Comparison of ENCODE assay signal across 35 mouse cellular contexts in genomic region chr5:72972435-72972834, GRCm38 (mm10). TPM values are rescaled to one million over a fixed set of nuclear protein-coding genes. Genes with fewer than 3 reads are reported as not detected.
A peak's percentile ranks its signal among the peaks of the same experiment; 100 is the strongest.
DNase-seq lines count a peak whose midpoint lies in the region; ATAC-seq and TF ChIP-seq lines count a peak whose summit lies in the region.
"Had no signal": no experiment of that assay in that cellular context is flagged by ENCODE, and none has a peak within 500 bp of the region (broad histone marks: within the 10 kb centered on the region; RNA-seq: fewer than 3 reads in every experiment).

No protein-coding gene starts in this region.

- H3K9me3 ChIP-seq in forebrain, embryonic 12.5 days, result no peaks in the 10 kb centered on the region
- no peaks in the 10 kb centered on the region for H3K9me3 ChIP-seq in forebrain, embryonic 13.5 days (replicated peaks)
- H3K9me3 ChIP-seq in intestine, embryonic 14.5 days (ENCODE audit: control insufficient read depth, low read length), result no peaks in the 10 kb centered on the region
- H3K9me3 ChIP-seq in intestine, postnatal 0 days (ENCODE audit: control insufficient read depth), result no peaks in the 10 kb centered on the region
- H3K9me3 ChIP-seq in intestine, embryonic 15.5 days, result no peaks in the 10 kb centered on the region
- no peaks in the 10 kb centered on the region for H3K9me3 ChIP-seq in stomach, embryonic 14.5 days (ENCODE audit: control insufficient read depth, low read depth, low read length)
- H3K9me3 ChIP-seq: embryonic facial prominence, embryonic 10.5 days; embryonic facial prominence, embryonic 15.5 days; heart, embryonic 12.5 days; hindbrain, embryonic 13.5 days; limb, embryonic 10.5 days; limb, embryonic 15.5 days; liver, embryonic 13.5 days; neural tube, embryonic 12.5 days had no signal

- no peak overlapping the region for H3K4me2 ChIP-seq in forebrain, embryonic 12.5 days
- no peak overlapping the region for H3K4me2 ChIP-seq in forebrain, embryonic 13.5 days
- no peak overlapping the region for H3K4me2 ChIP-seq in intestine, embryonic 14.5 days (ENCODE audit: low read length)
- H3K4me2 ChIP-seq in intestine, postnatal 0 days (replicated peaks; ENCODE audit: low read depth), result no peak overlapping the region
- no peak overlapping the region for H3K4me2 ChIP-seq in intestine, embryonic 15.5 days (replicated peaks)
- no peak overlapping the region for H3K4me2 ChIP-seq in stomach, embryonic 14.5 days (replicated peaks; ENCODE audit: low read depth, low read length)
- H3K4me2 ChIP-seq: embryonic facial prominence, embryonic 15.5 days; heart, embryonic 12.5 days; hindbrain, embryonic 13.5 days; limb, embryonic 15.5 days; liver, embryonic 13.5 days; neural tube, embryonic 12.5 days had no signal

- no peak overlapping the region for H3K4me3 ChIP-seq in forebrain, embryonic 12.5 days (replicated peaks)
- H3K4me3 ChIP-seq in forebrain, embryonic 13.5 days, result no peak overlapping the region
- no peak overlapping the region for H3K4me3 ChIP-seq in intestine, embryonic 14.5 days (ENCODE audit: low read depth, low read length)
- no peak overlapping the region for H3K4me3 ChIP-seq in intestine, postnatal 0 days (ENCODE audit: low read depth, low read length)
- H3K4me3 ChIP-seq in intestine, embryonic 15.5 days (replicated peaks), result no peak overlapping the region
- H3K4me3 ChIP-seq in stomach, embryonic 14.5 days (ENCODE audit: low read depth, low read length), result no peak overlapping the region
- H3K4me3 ChIP-seq: embryonic facial prominence, embryonic 10.5 days; embryonic facial prominence, embryonic 15.5 days; heart, embryonic 12.5 days; hindbrain, embryonic 13.5 days; limb, embryonic 10.5 days; limb, embryonic 15.5 days; liver, embryonic 13.5 days; neural tube, embryonic 12.5 days had no signal

- peaks cover 5% of the 10 kb centered on the region; the same call in 1 of the 2 replicates for H3K4me1 ChIP-seq in forebrain, embryonic 12.5 days
- H3K4me1 ChIP-seq in forebrain, embryonic 13.5 days, result peaks cover 8% of the 10 kb centered on the region; the same call in 1 of the 2 replicates
- 0 out of 2 replicates have a peak, but pooled peaks cover 6% of the 10 kb centered on the region for H3K4me1 ChIP-seq in intestine, embryonic 14.5 days (replicated peaks; ENCODE audit: control insufficient read depth, insufficient read depth, low read length)
- no peaks in the 10 kb centered on the region for H3K4me1 ChIP-seq in intestine, postnatal 0 days (replicated peaks; ENCODE audit: control insufficient read depth, insufficient read depth, low read length)
- 0 out of 2 replicates have a peak, but pooled peaks cover 6% of the 10 kb centered on the region for H3K4me1 ChIP-seq in intestine, embryonic 15.5 days (replicated peaks)
- H3K4me1 ChIP-seq in stomach, embryonic 14.5 days (ENCODE audit: control insufficient read depth, insufficient read depth, low read length), result 0 out of 2 replicates have a peak, but pooled peaks cover 7% of the 10 kb centered on the region
- H3K4me1 ChIP-seq: embryonic facial prominence, embryonic 10.5 days; embryonic facial prominence, embryonic 15.5 days; hindbrain, embryonic 13.5 days; limb, embryonic 10.5 days; limb, embryonic 15.5 days; liver, embryonic 13.5 days; neural tube, embryonic 12.5 days had no signal

- no peak for ATAC-seq in forebrain, embryonic 12.5 days (ENCODE audit: low FRiP score)
- no peak for ATAC-seq in forebrain, embryonic 13.5 days
- 0 out of 2 replicates have a peak, but pooled peaks have one; percentile 60 for ATAC-seq in intestine, embryonic 14.5 days (replicated peaks; ENCODE audit: low FRiP score, low TSS enrichment, low read depth)
- no peak for ATAC-seq in intestine, postnatal 0 days
- ATAC-seq in intestine, embryonic 15.5 days, result no peak
- 0 out of 2 replicates have a peak, but pooled peaks have one; percentile 28 for ATAC-seq in stomach, embryonic 14.5 days (ENCODE audit: insufficient number of reproducible peaks, insufficient read depth, low FRiP score, low read depth)
- ATAC-seq: activated CD4-positive, CD25-positive, alpha-beta regulatory T cell, adult 4 months; forebrain, embryonic 14.5 days; lung, postnatal 0 days had no signal

- no peak for TF ChIP-seq CTCF in intestine, postnatal 0 days (IDR thresholded peaks at IDR 0.05; ENCODE audit: low read depth)

- peaks cover 50% of the 10 kb centered on the region for H3K36me3 ChIP-seq in forebrain, embryonic 12.5 days (replicated peaks)
- H3K36me3 ChIP-seq in forebrain, embryonic 13.5 days (ENCODE audit: poor library complexity, severe bottlenecking), result peaks cover 53% of the 10 kb centered on the region
- H3K36me3 ChIP-seq in intestine, embryonic 14.5 days (ENCODE audit: control insufficient read depth, insufficient read depth, low read length), result peaks cover 56% of the 10 kb centered on the region
- H3K36me3 ChIP-seq in intestine, postnatal 0 days (ENCODE audit: control insufficient read depth, insufficient read depth), result peaks cover 25% of the 10 kb centered on the region
- H3K36me3 ChIP-seq in intestine, embryonic 15.5 days, result 0 out of 2 replicates have a peak, but pooled peaks cover 3% of the 10 kb centered on the region
- peaks cover 24% of the 10 kb centered on the region; the same call in 1 of the 2 replicates for H3K36me3 ChIP-seq in stomach, embryonic 14.5 days (ENCODE audit: control insufficient read depth, insufficient read depth, low read length)

- H3K9ac ChIP-seq in forebrain, embryonic 12.5 days, result no peak overlapping the region
- H3K9ac ChIP-seq in forebrain, embryonic 13.5 days, result no peak overlapping the region
- H3K9ac ChIP-seq in intestine, embryonic 14.5 days (ENCODE audit: low read length), result no peak overlapping the region
- no peak overlapping the region for H3K9ac ChIP-seq in intestine, postnatal 0 days (ENCODE audit: low read depth, low read length)
- H3K9ac ChIP-seq in intestine, embryonic 15.5 days, result no peak overlapping the region
- H3K9ac ChIP-seq in stomach, embryonic 14.5 days (replicated peaks; ENCODE audit: low read depth, low read length), result no peak overlapping the region
- H3K9ac ChIP-seq: embryonic facial prominence, embryonic 15.5 days; heart, embryonic 12.5 days; hindbrain, embryonic 13.5 days; limb, embryonic 15.5 days; liver, embryonic 13.5 days; neural tube, embryonic 12.5 days had no signal

- DNase-seq in intestine, embryonic 14.5 days (ENCODE audit: low spot score), result no peak
- DNase-seq in layer of hippocampus, adult 11-12 months (ENCODE audit: low spot score), result no peak
- no peak for DNase-seq in ovary, adult 18-20 months (ENCODE audit: low spot score)
- DNase-seq: adrenal gland, adult 2 months; adrenal gland, postnatal 36 days; cerebellum, adult 2 months; cerebellum, postnatal 14 days; gastrocnemius, postnatal 14 days; heart, postnatal 36 days; kidney, adult 8-10 months; layer of hippocampus, adult 9-11 months; liver, embryonic 13.5 days; lung, adult 18-20 months; spleen, adult 18-20 months had no signal

- 0 out of 2 replicates have a peak overlapping the region, but pooled peaks have one; percentile 22 for H3K27ac ChIP-seq in forebrain, embryonic 12.5 days
- H3K27ac ChIP-seq in forebrain, embryonic 13.5 days, result no peak overlapping the region
- peak overlapping the region; percentile 60 for H3K27ac ChIP-seq in intestine, embryonic 14.5 days (ENCODE audit: low read depth)
- no peak overlapping the region for H3K27ac ChIP-seq in intestine, postnatal 0 days (ENCODE audit: low read depth, low read length)
- H3K27ac ChIP-seq in intestine, embryonic 15.5 days, result 0 out of 2 replicates have a peak overlapping the region, but pooled peaks have one; percentile 27
- peak overlapping the region; percentile 44; the same call in 1 of the 2 replicates for H3K27ac ChIP-seq in stomach, embryonic 14.5 days (ENCODE audit: low read length)
- H3K27ac ChIP-seq: embryonic facial prominence, embryonic 10.5 days; embryonic facial prominence, embryonic 15.5 days; hindbrain, embryonic 13.5 days; kidney, postnatal 0 days; limb, embryonic 10.5 days; limb, embryonic 15.5 days; liver, embryonic 13.5 days; macrophage; neural tube, embryonic 12.5 days had no signal

- WGBS in forebrain, embryonic 12.5 days, result 57% methylated on average over 4 of the region's 4 CpGs
- WGBS in forebrain, embryonic 13.5 days, result 54% methylated on average over 4 of the region's 4 CpGs
- WGBS in intestine, embryonic 14.5 days, result 46% methylated on average over 4 of the region's 4 CpGs
- 65% methylated on average over 4 of the region's 4 CpGs for WGBS in intestine, postnatal 0 days
- 44% methylated on average over 4 of the region's 4 CpGs for WGBS in intestine, embryonic 15.5 days
- 58% methylated on average over 4 of the region's 4 CpGs for WGBS in stomach, embryonic 14.5 days

- no peaks in the 10 kb centered on the region for H3K27me3 ChIP-seq in forebrain, embryonic 12.5 days
- no peaks in the 10 kb centered on the region for H3K27me3 ChIP-seq in forebrain, embryonic 13.5 days
- no peaks in the 10 kb centered on the region for H3K27me3 ChIP-seq in intestine, embryonic 14.5 days (replicated peaks; ENCODE audit: control insufficient read depth, insufficient read depth, low read length)
- no peaks in the 10 kb centered on the region for H3K27me3 ChIP-seq in intestine, postnatal 0 days (replicated peaks; ENCODE audit: control insufficient read depth, insufficient read depth, low read length)
- no peaks in the 10 kb centered on the region for H3K27me3 ChIP-seq in intestine, embryonic 15.5 days (replicated peaks)
- H3K27me3 ChIP-seq in stomach, embryonic 14.5 days (ENCODE audit: control insufficient read depth, insufficient read depth, low read length), result no peaks in the 10 kb centered on the region
- H3K27me3 ChIP-seq: CH12.LX; embryonic facial prominence, embryonic 15.5 days; heart, embryonic 12.5 days; hindbrain, embryonic 13.5 days; limb, embryonic 15.5 days; liver, embryonic 13.5 days; neural tube, embryonic 12.5 days had no signal

RNA-seq across cellular contexts. Expression of gene Gm10135, which starts 2.1 kb away (rescaled TPM):
- polyA plus RNA-seq in forebrain, embryonic 12.5 days (2016; fragmentation: Nextera tagmentation; extraction: Ambion mirVana), result not detected in 2 replicates
- polyA plus RNA-seq in forebrain, embryonic 13.5 days (2015; fragmentation: Nextera tagmentation; extraction: Ambion mirVana), result not detected in 2 replicates
- not detected in 2 replicates for polyA plus RNA-seq in intestine, embryonic 14.5 days (2014; fragmentation: Nextera tagmentation; extraction: Ambion mirVana)
- not detected in 2 replicates for polyA plus RNA-seq in intestine, postnatal 0 days (2015; fragmentation: Nextera tagmentation; extraction: Ambion mirVana)
- polyA plus RNA-seq in intestine, embryonic 15.5 days (2015; fragmentation: Nextera tagmentation; extraction: Ambion mirVana), result not detected in 2 replicates
- not detected in 2 replicates for polyA plus RNA-seq in stomach, embryonic 14.5 days (2014; fragmentation: Nextera tagmentation; extraction: Ambion mirVana)
- polyA plus RNA-seq: activated CD4-positive, CD25-positive, alpha-beta regulatory T cell, adult 4 months; adrenal gland, adult 2 months; brain, embryonic 14.5 days; C2C12; cerebellum, adult 2 months; embryonic facial prominence, embryonic 10.5 days; embryonic facial prominence, embryonic 15.5 days; forebrain, embryonic 14.5 days; heart, embryonic 12.5 days; hindbrain, embryonic 13.5 days; kidney, postnatal 0 days; large intestine, adult 2 months; limb, embryonic 10.5 days; limb, embryonic 15.5 days; liver, embryonic 13.5 days; lung, postnatal 0 days; macrophage; neural tube, embryonic 12.5 days had no signal

RNA-seq across cellular contexts. Expression of gene Slc10a4, which starts 34.2 kb away (rescaled TPM):
- polyA plus RNA-seq in forebrain, embryonic 12.5 days (2016; fragmentation: Nextera tagmentation; extraction: Ambion mirVana), result 12.7 and 25.0 TPM in 2 replicates
- 14.0 and 14.4 TPM in 2 replicates for polyA plus RNA-seq in forebrain, embryonic 13.5 days (2015; fragmentation: Nextera tagmentation; extraction: Ambion mirVana)
- polyA plus RNA-seq in intestine, embryonic 14.5 days (2014; fragmentation: Nextera tagmentation; extraction: Ambion mirVana), result 15.4 and 18.7 TPM in 2 replicates
- polyA plus RNA-seq in intestine, postnatal 0 days (2015; fragmentation: Nextera tagmentation; extraction: Ambion mirVana), result 5.1 and 6.3 TPM in 2 replicates
- 10.4 and 12.4 TPM in 2 replicates for polyA plus RNA-seq in intestine, embryonic 15.5 days (2015; fragmentation: Nextera tagmentation; extraction: Ambion mirVana)
- 14.2 and 14.4 TPM in 2 replicates for polyA plus RNA-seq in stomach, embryonic 14.5 days (2014; fragmentation: Nextera tagmentation; extraction: Ambion mirVana)
- polyA plus RNA-seq: activated CD4-positive, CD25-positive, alpha-beta regulatory T cell, adult 4 months; C2C12; macrophage had no signal

RNA-seq across cellular contexts. Expression of gene Slain2, which starts 58.3 kb away (rescaled TPM):
- polyA plus RNA-seq in forebrain, embryonic 12.5 days (2016; fragmentation: Nextera tagmentation; extraction: Ambion mirVana), result 22.4 and 25.6 TPM in 2 replicates
- 14.4 and 14.7 TPM in 2 replicates for polyA plus RNA-seq in forebrain, embryonic 13.5 days (2015; fragmentation: Nextera tagmentation; extraction: Ambion mirVana)
- 20.5 and 20.9 TPM in 2 replicates for polyA plus RNA-seq in intestine, embryonic 14.5 days (2014; fragmentation: Nextera tagmentation; extraction: Ambion mirVana)
- polyA plus RNA-seq in intestine, postnatal 0 days (2015; fragmentation: Nextera tagmentation; extraction: Ambion mirVana), result 9.6 and 10.1 TPM in 2 replicates
- polyA plus RNA-seq in intestine, embryonic 15.5 days (2015; fragmentation: Nextera tagmentation; extraction: Ambion mirVana), result 11.9 and 12.9 TPM in 2 replicates
- polyA plus RNA-seq in stomach, embryonic 14.5 days (2014; fragmentation: Nextera tagmentation; extraction: Ambion mirVana), result 22.6 and 26.0 TPM in 2 replicates

Comparison
In these comparisons a context has a peak if more than half of its experiments do, and no peak if none do; other contexts are left out.
1. ATAC-seq: peak in intestine, embryonic 14.5 days (single experiment) and stomach, embryonic 14.5 days (single experiment); none in forebrain, embryonic 12.5 days (single experiment), forebrain, embryonic 13.5 days (single experiment), intestine, postnatal 0 days (single experiment) and intestine, embryonic 15.5 days (single experiment).
2. H3K27ac ChIP-seq: peak in forebrain, embryonic 12.5 days (single experiment), intestine, embryonic 14.5 days (single experiment), intestine, embryonic 15.5 days (single experiment) and stomach, embryonic 14.5 days (single experiment); none in forebrain, embryonic 13.5 days (single experiment) and intestine, postnatal 0 days (single experiment).